Mouse (Mus musculus) T-helper 1 cell (primary cell): ENCODE measurements at regions not wholly inside any gene's neighbourhood (a gene's known extent, or its start where the extent isn't known, plus 50 kb on each side); places are given as distances from the start of the nearest gene placed in this dataset.

Experiments used
- in situ Hi-C: fragments of 300-600 bp; cut with MboI, MseI; formaldehyde crosslinking; loops from one replicate; pipeline ENCODE4 v1.15.1; 2025; ENCODE audit warnings: high pct_unique_total_duplicates

DNA sequence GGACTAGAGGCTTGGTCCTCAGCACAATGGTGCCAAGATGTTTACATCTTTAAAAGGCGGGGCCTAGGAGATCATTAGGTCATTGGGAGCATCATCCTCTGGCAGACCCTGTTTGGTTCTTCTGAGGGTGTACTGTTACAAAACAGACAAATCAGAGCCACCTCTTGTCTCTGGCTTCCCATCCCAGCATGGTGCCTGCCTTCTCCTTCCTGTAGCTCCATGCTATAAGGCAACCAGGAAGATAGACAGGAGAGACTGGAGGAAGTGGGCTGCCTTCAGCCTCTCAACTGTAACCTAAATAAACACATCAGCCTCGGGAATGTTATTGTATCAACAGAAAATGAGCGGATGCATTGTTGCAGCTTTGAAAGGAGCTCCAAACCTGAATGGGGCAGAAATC lies 529.8 kb upstream of the Gm765 start:
- in situ Hi-C loops, result no loop called here

DNA sequence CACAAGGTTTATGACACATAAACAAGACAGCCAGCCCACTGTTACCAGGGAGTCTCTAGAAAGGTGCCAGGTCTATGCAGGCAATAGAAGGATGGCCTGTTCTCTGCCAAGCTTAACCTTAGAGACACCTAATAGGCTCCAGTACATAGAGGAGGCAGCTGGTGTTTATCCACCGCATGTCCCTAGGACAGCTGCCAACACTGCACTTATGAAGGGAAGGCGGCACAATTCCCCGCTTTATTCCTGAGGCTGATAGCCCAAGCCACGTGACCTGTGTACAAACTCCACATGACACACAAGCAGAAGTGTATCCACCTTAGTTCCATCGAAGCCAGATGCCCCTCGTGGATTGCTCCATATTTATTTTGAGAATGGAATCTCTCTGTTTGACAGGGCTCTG lies 527.2 kb upstream of the Gm765 start:
- in situ Hi-C loops, result no loop called here

DNA sequence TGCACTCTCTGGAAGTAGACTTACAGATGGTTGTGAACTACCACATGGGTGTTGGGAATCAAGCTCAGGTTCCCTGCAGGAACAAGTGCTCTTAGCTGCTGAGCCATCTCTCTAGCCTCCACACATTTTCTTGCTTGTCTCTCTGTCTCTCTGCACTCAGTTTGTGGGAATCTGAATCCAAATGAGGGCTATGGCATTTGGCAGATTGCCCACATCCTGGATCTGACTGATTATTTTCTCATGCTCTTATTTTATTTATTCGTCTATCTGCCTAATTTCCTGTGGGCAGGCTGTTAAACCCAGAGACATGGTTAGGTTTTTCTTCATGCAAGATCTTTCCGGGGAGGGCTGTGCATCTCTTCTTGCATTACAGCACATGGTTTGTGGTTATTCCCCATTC lies 521.8 kb upstream of the Gm765 start:
- in situ Hi-C loops, result no loop called here

DNA sequence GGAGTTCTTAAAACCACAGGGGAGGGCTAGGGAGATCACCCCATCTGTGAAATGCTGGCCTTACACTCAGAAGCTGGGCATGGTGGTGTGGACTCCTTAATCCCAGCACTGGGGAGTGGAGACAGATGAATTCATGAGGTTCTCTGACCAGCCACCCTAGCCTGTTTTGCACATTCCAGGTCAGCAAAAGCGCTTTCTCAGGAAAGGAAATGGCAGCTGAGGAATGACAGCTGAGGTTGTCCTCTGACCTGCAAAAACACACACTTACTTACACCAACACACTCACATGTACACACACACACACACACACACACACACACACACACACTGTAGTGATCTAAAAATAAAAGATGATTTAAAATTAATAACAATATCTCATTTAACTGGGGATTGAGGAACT lies 513.4 kb upstream of the Gm765 start:
- in situ Hi-C loops, result loop anchor here (10.0 kb wide), 1 partner anchor 141 kb away; no protein-coding TSS in a partner anchor

DNA sequence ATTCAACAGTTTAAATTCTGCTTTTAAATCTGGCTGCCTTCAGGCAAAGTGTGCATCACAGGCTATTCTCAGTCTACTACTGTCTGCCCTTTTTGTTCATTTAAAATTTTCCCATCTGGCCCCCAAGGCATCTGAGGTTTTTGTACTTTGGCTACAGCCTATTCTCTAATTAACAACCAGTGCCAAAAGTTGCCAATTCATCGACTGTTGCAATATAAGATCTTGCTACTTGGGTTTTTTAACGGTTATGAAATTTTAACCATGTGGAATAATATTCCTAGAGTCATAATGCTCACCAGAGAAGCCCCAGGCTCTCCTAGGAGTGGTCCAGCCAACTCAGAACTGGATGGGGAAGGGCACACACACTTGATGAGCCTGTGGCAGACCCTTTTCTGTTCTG lies 508.4 kb upstream of the Gm765 start:
- in situ Hi-C loops, result loop anchor here (10.0 kb wide), 1 partner anchor 136 kb away; no protein-coding TSS in a partner anchor

DNA sequence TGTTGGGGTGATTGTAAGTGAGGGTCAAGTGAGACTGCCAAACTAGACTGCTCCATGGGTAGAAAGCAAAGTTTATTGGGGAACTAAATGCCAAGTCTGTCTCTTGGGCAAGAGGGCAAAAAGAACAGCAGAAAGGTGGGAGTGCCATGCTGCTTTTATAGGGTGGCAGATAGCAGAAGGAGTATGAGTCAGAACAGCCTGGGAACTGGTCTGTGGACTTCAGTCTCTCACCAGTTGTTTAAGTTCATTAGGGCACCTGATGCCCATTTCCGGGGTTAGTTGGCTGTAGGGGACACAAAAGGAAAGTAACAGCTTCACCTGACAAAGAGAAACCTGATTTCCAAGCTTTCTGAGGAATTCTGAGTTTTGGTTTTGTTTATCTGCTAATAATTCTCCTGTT lies 506.3 kb upstream of the Gm765 start:
- in situ Hi-C loops, result no loop called here

DNA sequence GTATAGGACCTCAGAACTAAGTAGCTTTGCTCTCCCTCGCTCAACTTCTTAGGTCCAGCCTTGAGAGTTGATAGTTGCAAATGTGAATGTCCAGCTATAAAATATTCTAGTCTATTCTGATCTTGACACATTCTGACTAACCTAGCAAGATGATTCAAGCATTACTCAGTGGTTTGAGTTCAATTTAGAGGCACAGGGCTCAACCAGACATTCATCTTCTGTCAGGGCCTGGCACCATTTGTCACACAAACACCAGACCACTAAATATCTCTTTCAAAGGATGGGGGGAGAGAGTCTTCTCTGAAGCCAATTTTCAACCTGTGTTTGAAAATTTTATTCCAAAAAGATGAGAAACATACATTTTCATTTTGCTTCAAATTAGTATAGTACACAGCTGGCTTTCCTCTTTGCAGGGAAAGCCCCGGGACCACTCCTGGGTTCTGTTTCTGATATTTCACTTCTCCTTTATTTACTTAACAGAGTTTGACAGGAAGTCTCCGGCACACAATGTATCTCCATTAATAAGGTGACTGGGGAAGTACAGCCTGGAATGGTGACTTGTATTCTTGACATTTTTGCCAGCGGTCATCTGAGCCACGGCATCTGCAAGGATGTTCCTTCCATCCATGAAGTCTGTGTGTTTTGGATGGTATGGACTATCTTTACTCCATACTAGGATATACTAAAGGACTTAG lies 503.6 kb upstream of the Gm765 start:
- in situ Hi-C loops, result no loop called here

DNA sequence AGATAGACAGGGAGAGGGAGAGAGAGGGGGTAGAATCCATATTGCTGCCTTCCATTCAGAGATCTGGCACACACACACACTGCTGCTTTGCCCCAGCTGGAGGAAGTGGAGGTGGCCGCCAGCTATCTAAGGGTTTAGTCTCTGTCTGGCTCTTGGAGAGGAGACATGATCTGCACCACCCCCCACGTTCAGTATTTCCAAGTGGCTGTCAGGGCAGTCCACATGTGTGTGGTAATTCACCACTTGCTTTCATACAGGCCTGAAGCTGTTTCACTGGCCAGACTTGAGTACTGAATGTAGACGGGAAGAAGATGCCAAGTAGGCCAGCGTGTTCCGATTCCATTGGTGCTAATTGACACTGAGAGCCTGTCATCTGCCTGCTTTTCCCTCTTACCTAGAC lies 501.0 kb upstream of the Gm765 start:
- in situ Hi-C loops, result no loop called here

DNA sequence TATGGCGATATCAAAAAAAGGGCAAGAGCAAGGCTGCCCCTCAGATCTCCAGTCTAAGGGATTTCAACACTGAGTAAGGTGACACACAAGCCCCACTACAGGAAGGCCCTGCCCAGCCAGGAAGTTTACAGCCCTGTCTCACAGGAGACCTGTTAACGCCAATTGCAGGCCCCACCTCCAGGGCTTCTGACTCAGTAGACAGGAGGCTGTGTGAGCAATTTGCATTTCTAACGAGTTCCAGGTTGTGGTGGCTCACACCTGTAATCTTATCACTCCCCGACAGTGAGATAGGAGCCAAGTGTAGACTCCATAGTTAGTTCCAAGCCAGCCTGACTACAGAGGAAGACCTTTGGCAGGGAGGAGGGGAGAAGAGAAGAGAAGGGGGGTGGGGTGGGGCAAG lies 500.4 kb upstream of the Gm765 start:
- in situ Hi-C loops, result no loop called here

DNA sequence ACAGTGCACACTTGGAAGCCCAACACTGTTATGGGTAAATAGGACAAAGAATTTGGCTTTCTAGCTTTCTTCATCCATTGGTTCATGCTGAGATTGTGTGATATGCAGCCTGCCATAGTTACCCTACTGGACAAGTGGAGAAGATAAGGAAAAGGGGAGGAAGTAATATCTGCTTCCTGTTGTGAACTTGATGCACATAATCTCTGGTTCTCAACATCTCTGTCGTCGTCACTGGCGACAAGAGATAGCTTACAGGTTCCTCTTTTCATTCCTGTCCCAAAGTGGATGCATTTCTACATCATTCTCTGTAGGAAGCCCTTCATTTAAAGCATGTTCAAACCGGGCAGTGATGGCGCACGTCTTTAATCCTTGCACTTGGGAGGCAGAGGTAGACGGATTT lies 491.4 kb upstream of the Gm765 start:
- in situ Hi-C loops, result no loop called here

DNA sequence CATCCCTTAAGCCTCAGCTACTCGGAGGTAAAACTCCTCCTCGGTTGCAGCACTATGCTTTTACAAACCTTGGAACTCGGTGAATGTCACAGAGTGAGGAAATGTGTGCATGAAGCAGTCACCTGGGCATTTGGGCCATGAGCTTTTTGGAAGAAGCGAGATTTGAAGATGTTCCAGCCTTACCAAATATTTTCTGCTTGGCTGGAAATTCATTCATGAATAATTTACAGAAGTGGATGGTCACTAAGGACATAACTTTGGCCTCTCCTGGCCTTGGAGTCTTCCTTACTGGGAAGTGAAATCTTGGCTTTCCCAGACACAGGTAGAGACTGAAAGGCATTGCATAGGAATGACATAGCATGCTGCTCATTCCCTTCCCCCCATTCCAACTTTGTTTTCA lies 487.6 kb upstream of the Gm765 start:
- in situ Hi-C loops, result no loop called here

DNA sequence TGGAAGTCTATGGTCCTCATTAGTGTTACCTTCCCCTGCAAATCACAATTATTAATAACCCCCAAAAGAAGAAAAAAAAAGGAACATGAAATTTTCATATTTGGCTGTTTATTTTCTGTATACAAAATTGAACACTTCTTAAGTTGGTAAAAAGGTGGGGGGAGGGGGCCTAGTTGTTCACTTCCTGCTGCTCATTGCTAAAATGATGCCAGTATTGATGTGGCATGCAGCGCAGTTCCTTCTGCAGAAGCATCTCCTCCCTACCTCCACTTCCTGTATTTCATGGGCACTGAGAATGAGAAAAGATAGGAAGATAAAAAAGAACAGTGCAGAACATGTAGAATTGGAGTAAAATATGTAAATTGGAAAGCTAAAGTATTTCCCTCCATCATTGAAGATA lies 465.5 kb upstream of the Gm765 start:
- in situ Hi-C loops, result no loop called here

DNA sequence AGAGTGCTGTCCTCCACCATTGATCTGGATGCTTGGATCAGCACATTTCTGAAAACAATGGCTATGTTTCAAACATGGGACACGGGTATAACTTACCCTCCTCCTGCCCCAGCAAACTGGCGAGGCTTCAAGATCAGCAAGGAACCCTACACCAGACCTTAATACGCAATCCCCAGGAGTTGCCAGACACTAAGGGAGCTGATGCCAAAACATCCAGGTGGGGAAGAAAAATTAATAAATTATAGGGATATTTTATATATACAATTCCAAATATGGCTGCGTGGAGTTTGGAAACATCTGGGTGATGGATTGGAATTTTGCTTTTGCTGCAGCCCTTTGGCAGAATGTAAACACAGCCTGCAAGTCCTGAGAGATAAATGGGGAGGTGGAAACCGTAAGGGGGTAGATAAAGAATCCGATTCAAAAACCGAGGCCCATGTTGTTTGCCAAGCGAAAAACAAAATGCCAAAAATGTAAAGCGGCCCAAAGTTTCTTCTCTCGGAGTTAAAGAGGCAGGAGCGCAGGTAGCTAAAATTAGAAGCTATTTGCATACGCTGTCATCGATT lies 460.9 kb upstream of the Gm765 start:
- in situ Hi-C loops, result no loop called here

DNA sequence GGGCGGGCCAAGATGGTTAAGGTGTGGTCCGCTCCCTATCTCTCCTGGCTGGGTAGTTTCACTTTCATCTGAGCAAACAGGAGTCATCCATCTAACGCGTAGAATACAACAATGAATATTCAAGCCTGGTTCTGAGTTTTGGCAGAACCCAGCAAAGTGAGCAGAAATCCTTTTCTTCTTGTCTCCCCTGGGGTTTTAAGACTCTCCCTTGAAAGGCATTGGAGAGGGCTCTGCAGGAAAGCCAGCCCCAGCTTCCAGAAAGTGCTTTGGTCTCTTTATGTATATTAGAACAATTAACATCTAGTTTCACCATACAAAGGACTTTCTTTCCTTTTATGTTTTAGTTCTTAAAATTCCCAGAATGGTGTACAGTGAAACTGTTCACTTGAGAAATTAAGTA lies 458.5 kb upstream of the Gm765 start:
- in situ Hi-C loops, result no loop called here

DNA sequence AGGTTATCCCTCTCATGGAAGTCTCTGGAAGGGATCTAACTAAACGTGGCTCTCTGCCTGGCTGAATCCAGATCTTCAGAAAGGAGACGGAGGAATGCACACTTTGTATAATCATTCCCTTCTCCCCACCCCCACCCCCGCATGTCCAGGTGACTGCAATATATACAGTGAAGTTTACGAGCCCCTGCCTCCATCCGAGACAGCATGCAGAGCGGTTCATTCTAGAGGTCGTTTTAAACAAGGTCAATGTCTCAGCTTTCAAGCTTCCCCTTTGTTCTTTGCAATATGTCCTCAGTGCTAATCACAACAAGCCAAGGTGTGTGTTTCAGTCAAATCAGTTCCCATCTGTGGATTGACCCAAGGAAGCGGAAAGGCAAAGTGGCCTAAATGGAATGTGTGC lies 457.5 kb upstream of the Gm765 start:
- in situ Hi-C loops, result no loop called here

DNA sequence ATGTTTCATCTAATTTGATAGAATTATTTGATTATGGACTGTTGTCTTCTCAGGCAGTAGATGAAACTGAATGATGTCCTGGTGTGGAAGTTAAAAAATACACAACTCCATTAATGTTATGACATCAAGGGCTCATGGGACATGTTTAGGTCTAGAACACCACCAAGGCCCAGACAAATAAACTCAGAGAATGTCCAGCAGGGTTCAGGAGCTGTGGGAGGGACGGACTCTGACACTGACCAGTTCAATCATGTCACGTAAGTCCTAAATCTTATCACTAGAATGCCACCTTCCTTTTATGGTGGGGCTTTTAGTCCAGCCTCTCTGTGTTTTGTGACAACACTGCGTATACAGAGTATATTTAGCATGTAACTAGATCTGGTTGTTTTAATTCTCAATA lies 455.2 kb upstream of the Gm765 start:
- in situ Hi-C loops, result loop anchor here (10.0 kb wide), 1 partner anchor 1867 kb away; no protein-coding TSS in a partner anchor

DNA sequence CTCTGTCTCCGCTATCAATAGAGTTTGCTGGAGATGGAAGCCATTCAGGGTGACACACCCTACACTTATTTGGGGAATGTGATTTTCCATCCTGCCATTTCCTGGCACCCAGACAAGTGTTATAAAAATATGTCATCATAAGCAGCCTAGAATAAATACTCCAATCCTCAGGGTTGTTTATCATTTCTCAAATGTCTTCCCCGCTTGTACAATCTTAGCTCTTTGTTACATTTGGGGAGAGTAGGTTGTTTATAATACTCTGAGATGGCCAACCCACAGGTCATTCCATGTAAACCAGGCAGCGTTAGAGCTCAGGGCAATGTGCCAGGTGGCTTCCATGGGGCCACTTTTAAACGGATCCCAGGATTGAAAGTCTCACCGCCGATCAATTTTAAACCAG lies 454.8 kb upstream of the Gm765 start:
- in situ Hi-C loops, result loop anchor here (10.0 kb wide), 1 partner anchor 1867 kb away; no protein-coding TSS in a partner anchor

DNA sequence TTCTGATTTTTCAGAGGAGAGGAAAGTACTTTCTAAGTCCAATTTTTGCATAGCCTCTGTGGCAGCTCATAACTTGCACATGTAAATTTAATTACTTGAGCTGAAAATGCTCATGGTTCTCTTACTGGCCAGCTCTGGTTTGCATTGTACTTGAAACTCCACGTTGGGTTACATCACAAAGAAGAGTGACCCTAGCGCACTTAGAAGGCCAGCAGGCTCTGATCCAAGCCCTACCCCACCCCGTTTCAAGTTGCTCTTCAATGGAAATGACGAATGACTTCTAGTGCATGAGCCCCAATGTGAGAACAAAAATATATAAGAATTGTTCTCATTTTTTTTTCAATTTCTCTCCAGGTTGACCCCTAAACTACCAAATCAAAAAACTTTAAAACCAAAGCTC lies 454.1 kb upstream of the Gm765 start:
- in situ Hi-C loops, result loop anchor here (10.0 kb wide), 1 partner anchor 1868 kb away; no protein-coding TSS in a partner anchor

DNA sequence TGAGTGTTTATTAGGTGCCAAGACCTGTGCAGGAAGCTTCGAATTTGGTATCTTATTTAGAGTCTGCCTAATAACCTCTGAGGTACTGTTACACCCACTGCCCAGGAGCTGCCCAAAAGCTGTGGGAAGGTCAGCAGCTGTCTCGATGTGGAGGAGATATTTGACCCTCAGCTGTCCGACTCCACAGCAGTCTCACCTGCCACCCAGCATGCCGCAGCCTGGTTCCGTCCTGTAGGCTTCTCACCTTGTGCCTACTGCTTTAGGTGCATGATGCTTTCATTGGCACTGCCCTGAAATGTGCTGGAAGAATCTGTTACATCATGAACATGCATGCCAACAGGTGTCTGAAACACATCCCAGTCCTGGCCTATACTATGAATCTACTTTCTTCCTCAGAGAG lies 444.9 kb upstream of the Gm765 start:
- in situ Hi-C loops, result no loop called here

DNA sequence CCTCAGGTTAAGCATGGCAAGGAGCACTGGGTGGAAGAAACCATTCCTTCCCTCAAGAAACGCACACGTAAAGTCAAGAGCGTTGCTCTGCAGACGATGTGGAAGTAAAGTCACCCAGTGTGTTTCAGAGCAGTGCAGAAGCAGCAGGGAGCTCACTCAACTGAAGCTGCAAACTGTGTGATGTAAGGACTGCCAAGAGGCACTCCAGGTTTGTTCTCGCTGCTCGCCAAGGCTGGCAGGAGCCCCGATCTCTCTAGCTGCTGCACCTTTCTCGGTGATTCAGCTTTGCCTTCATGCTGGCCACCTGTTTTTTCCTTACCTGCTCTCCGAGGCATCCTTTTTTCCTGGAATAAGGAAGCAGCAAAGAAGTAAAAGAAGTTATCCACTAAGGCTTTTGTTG lies 439.5 kb upstream of the Gm765 start:
- in situ Hi-C loops, result no loop called here

DNA sequence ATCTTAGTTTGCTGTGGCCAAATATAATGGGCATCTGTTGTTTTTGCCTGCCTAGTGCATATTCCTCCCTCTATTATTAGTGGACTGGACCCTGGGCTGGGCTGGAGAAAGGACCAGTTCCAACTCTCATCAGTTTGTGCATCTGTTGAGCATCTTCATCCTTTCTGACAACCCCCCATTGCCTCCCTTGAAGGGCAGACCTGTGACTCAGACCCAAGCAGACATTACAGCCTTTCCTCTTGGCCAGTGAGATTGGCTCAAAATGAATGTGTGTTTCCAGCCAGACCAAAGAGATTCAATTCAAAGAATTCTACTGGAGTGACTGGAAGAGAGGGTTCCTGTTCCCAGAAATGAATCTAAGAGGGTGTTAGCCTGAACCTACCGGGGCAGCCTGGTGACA lies 433.2 kb upstream of the Gm765 start:
- in situ Hi-C loops, result no loop called here

DNA sequence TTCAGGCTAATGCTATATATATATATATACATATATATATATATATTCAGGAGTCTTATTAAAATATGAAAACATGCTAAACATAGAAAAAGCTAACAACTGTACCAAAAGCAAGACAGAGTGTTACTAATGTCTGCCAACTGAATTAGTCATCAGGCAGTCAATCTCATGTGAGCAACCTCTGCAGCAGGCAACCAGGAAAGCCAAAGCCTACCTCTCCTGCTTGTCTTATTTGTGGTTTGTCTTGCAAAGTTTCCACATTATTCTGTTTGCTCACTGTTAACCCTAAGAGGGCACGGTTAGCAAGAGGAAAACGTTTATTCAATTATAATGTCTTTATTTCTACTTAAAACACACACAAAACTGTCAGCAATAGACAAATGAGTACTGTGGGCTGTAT lies 427.4 kb upstream of the Gm765 start:
- in situ Hi-C loops, result no loop called here

DNA sequence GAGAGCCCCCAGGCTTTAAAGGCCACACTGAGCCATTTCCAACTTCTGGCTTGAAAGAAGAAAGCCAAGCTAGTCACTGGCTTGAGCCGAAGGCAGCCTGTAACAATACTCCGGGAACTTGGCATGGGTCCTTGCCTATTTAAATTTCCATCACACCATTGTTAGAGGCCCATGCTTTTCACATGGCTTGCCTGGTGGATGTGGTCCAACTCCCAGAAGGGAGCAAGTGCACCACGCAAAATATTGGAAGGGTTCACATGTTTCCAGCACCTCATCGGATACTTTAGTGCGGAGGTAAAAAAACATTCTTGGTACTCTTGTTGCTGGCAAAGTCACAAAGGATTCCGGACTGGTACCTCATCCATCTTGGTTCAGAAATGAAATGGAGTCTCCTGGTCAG lies 426.8 kb upstream of the Gm765 start:
- in situ Hi-C loops, result no loop called here

DNA sequence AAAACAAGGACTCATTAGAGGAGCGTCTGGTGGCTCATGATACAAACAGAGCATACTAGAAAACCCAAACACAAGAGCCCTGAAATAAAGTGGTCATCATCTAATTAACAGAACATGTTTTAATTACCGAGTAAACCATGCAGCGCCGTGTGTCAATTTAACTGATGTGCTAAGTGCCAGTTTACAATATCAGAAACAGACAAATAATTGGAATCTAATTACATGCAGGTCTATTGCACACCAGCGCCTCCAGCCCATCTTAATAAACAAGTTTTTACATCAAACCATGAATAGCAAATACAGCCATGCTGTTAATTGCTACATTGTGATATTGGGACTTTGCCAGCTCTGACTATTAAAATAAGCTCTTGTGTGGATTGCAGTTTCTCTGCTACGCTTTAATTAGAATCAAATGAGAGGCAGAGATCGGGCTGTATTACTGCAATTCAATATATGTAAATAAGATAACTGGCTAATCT lies 425.3 kb upstream of the Gm765 start:
- in situ Hi-C loops, result no loop called here
